Mouse (Mus musculus) intestine, postnatal 0 days (tissue): ENCODE results near the gene Rbms1. TPM values are rescaled to one million over a fixed set of nuclear protein-coding genes. Genes with fewer than 3 reads are reported as not detected.
"Not testable (repeated sequence)": the region's sequence is repeated elsewhere in the genome, so short reads cannot be mapped to it uniquely, and the experiment has no call there.

ENCODE experiments used
- ATAC-seq: fragments of 200-750 bp; cut with Nextera tagmentation; 2 replicates; pipeline ENCODE4 v1.8.0; 2017; ENCODE audit warnings: mild to moderate bottlenecking, moderate TSS enrichment, moderate library complexity
- H3K27ac ChIP-seq: fragments of 300-500 bp; sonication (generic); 2 replicates; pipeline ENCODE4 v1.5.1; 2014; ENCODE audit warnings: mild to moderate bottlenecking, low read depth, low read length, moderate library complexity
- H3K27me3 ChIP-seq: fragments of 300-500 bp; sonication (generic); replicated peaks from 2 replicates; pipeline ENCODE4 v1.6.1; 2014; ENCODE audit warnings: low read length, mixed read lengths; ENCODE audit not compliant: control insufficient read depth, insufficient read depth
- H3K36me3 ChIP-seq: fragments of 300-500 bp; sonication (generic); 2 replicates; pipeline ENCODE4 v1.6.1; 2014; ENCODE audit warnings: mild to moderate bottlenecking, moderate library complexity; ENCODE audit not compliant: control insufficient read depth, insufficient read depth
- H3K4me1 ChIP-seq: fragments of 300-500 bp; sonication (generic); replicated peaks from 2 replicates; pipeline ENCODE4 v1.6.1; 2014; ENCODE audit warnings: antibody characterized with exemption, low read length, mixed read lengths; ENCODE audit not compliant: control insufficient read depth, insufficient read depth
- H3K4me2 ChIP-seq: fragments of 300-500 bp; sonication (generic); replicated peaks from 2 replicates; pipeline ENCODE4 v1.6.1; 2014; ENCODE audit warnings: low read depth, mild to moderate bottlenecking, moderate library complexity
- H3K4me3 ChIP-seq: fragments of 300-500 bp; sonication (generic); 2 replicates; pipeline ENCODE4 v1.5.1; 2014; ENCODE audit warnings: low read depth, low read length
- H3K9ac ChIP-seq: fragments of 300-500 bp; sonication (generic); 2 replicates; pipeline ENCODE4 v1.6.1; 2014; ENCODE audit warnings: mild to moderate bottlenecking, low read depth, low read length
- H3K9me3 ChIP-seq: fragments of 300-500 bp; sonication (generic); 2 replicates; pipeline ENCODE4 v1.6.1; 2016; ENCODE audit warnings: mixed run types; ENCODE audit not compliant: control insufficient read depth
- CTCF ChIP-seq: sonication (generic); IDR thresholded peaks from 2 replicates; pipeline ENCODE4 v1.5.1; 2016; ENCODE audit warnings: low read depth, mild to moderate bottlenecking, control low read depth, antibody characterized with exemption, moderate library complexity
- WGBS: fragments of 180-500 bp; shearing (Covaris S2); extraction: QIAGEN DNeasy Blood & Tissue Kit; methylation state at CpG from one replicate; pipeline ENCODE4 v1.1.7; 2014; 5-methylcytosine and 5-hydroxymethylcytosine counted together
- polyA plus RNA-seq: library from polyadenylated mRNA; unstranded; fragments of >200 nt; fragmentation: Nextera tagmentation; extraction: Ambion mirVana; gene quantifications from 2 replicates; pipeline ENCODE4 v1.2.1, GENCODE M21; 2015

The Rbms1 gene
- polyA plus RNA-seq, 1 experiment from 2014 or later: 41.4 TPM

DNA sequence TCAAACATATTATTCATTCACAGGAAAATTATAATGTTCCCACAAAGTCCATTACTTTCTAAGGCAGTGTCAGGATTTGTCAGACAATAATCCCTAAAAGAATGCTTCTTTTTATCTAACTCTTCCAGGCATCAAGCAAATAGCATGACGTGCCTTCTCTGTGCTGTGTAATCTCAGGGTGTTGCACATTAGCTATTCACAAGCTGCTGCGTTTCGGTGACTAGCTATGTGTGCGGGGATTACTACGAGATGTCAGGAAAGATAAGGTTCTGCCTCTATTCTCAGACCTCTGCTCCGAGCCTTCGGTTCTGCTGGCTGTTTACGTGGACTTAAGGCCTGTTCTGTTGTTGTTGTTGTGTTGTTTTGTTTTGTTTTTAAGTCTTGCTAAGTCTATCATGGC is 130.7 kb downstream of the Rbms1 start:
- no peaks in the 10 kb centered on the region for H3K4me1 ChIP-seq
- H3K4me2 ChIP-seq: no peak overlapping the region
- 81% methylated on average over 8 of the region's 8 CpGs for WGBS
- H3K27ac ChIP-seq: no peak overlapping the region
- no peaks in the 10 kb centered on the region for H3K27me3 ChIP-seq
- no peaks in the 10 kb centered on the region for H3K9me3 ChIP-seq
- no peak for TF ChIP-seq CTCF
- H3K9ac ChIP-seq: no peak overlapping the region
- no peak overlapping the region for H3K4me3 ChIP-seq
- no peaks in the 10 kb centered on the region for H3K36me3 ChIP-seq
- no peak for ATAC-seq

DNA sequence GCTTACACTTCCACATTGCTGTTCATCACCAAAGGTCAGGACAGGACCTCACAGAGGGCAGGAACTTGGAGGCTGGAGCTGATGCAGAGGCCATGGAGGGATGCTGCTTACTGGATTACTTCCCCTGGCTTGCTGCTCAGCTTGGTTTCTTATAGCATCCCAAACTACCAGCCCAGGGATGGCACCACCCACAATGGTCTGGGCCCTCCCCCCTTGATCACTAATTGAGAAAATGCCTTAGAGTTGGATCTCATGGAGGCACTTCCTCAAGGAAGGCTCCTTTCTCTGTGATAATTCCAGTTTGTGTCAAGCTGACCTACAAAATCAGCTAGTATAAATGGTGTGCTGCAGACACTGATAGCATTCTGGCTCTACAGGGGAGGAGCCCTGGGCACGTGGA is 132.5 kb downstream of the Rbms1 start:
- H3K4me1 ChIP-seq: not testable (repeated sequence)
- WGBS: 45% methylated on average over 1 of the region's 1 CpGs

DNA sequence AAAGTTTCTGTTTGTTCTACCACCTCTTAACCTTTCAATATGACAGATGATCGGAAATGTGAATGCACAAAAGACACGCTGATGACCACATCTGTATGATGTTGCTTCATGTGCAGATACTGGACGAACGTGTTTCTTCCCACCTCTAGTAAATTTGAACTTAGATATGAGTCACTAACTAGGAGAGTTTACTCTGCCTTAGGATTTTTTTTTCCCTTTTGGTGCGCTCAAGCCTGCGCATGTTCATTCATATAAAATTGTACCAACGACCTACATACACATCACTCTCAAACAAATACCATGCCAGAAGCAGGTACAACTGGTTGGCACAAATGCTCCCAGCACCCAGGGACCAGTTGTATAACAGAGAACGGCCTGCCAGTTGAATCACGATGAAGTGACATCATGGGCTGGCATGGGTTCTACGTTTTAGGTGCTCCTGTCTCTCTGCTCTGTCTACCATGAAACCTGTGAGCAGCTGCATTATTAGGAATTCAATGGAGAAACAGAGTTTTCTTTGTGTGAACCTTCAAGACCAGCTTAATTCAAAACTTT is 134.0 kb downstream of the Rbms1 start:
- no peaks in the 10 kb centered on the region for H3K36me3 ChIP-seq
- H3K9ac ChIP-seq: no peak overlapping the region
- H3K4me2 ChIP-seq: no peak overlapping the region
- H3K27me3 ChIP-seq: no peaks in the 10 kb centered on the region
- no peak overlapping the region for H3K27ac ChIP-seq
- no peak for ATAC-seq
- no peak overlapping the region for H3K4me3 ChIP-seq
- WGBS: 90% methylated on average over 10 of the region's 10 CpGs
- TF ChIP-seq CTCF: no peak
- no peaks in the 10 kb centered on the region for H3K4me1 ChIP-seq
- no peaks in the 10 kb centered on the region for H3K9me3 ChIP-seq

More for the DNA sequence above, 132.5 kb downstream of the Rbms1 start:
- not testable (repeated sequence) for H3K9me3 ChIP-seq, H3K36me3 ChIP-seq, H3K27me3 ChIP-seq, ATAC-seq, H3K9ac ChIP-seq, H3K4me3 ChIP-seq, H3K4me2 ChIP-seq, H3K27ac ChIP-seq

DNA sequence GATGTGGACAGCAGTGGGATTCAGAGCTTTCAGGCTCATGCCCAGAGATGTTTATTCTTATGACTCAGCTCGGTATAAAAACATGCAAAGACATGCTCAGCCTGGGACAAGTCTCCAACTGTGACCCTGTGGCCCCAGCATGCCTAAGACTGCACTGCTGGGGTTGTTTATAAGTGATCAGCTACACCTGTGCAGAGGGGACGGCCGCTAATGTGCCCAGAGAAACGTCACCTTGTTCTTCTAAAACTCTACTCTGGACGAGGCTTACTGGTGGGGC is 135.9 kb downstream of the Rbms1 start:
- WGBS: 47% methylated on average over 5 of the region's 5 CpGs
- H3K27me3 ChIP-seq: no peaks in the 10 kb centered on the region
- H3K9me3 ChIP-seq: no peaks in the 10 kb centered on the region
- TF ChIP-seq CTCF: no peak
- H3K27ac ChIP-seq: no peak overlapping the region
- ATAC-seq: no peak
- no peaks in the 10 kb centered on the region for H3K4me1 ChIP-seq
- H3K4me2 ChIP-seq: no peak overlapping the region
- H3K9ac ChIP-seq: no peak overlapping the region
- H3K36me3 ChIP-seq: no peaks in the 10 kb centered on the region
- no peak overlapping the region for H3K4me3 ChIP-seq

DNA sequence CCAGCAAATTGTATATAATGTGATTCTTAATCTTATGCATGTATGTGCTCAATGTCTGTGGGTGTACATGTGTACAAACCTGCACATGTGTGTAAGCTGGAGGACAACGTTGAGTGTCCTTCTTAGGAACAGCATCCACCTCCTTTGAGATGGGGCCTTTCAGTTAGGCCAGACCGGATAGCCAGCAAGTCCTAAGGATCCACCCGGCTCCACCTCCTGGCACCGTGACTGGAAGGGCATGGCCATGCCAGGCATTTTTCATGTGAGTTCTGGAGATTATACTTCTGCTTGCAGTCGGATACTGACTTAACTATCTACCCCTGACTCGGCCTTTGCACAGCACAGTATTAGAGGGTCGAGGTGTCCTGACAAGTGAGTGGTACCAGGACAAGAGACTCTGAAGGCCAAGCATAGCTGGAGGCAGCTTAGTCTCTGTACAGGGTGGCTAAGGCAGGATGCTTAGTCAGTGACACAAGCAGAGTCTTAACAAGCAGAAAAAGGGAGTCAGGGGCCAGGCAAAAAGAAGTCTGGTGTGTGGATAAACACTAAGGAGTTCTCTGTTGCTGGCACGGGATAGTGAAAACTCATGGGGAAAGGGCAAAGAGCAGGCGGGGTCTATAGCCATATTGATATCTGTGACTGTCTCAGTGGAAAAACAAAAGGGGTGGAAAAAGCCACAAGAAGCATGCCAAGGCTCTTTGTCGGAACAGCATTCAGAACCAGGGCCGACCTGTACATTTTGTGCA is 136.4 kb downstream of the Rbms1 start:
- H3K4me1 ChIP-seq: no peaks in the 10 kb centered on the region
- no peak overlapping the region for H3K9ac ChIP-seq
- ATAC-seq: no peak
- 79% methylated on average over 11 of the region's 11 CpGs for WGBS
- no peaks in the 10 kb centered on the region for H3K36me3 ChIP-seq
- H3K27me3 ChIP-seq: no peaks in the 10 kb centered on the region
- no peak for TF ChIP-seq CTCF
- H3K9me3 ChIP-seq: no peaks in the 10 kb centered on the region
- no peak overlapping the region for H3K4me2 ChIP-seq
- H3K4me3 ChIP-seq: no peak overlapping the region
- no peak overlapping the region for H3K27ac ChIP-seq

DNA sequence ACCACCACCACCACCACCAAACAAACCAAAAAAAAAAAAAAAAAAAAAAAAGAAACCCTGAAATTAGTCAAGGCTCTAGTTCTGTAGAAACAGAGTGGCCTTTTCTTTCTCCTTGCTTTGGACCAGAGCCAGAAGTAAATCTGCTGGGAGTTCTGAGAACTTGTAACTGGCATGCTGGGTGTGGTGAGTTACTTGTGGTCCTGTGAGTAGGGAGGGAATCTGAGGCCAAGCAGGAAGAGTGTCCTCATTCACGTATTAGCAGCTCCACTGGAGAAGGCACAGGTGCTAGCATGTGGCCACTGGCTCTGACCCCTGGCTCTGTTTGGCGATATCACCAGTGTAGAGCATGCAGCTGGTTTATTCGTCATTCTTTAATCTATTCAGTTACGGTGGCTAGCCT is 137.3 kb downstream of the Rbms1 start:
- H3K9ac ChIP-seq: no peak overlapping the region
- 60% methylated on average over 4 of the region's 4 CpGs for whole genome bisulfite sequencing
- no peak for TF ChIP-seq CTCF
- H3K27ac ChIP-seq: no peak overlapping the region
- H3K9me3 ChIP-seq: no peaks in the 10 kb centered on the region
- H3K4me1 ChIP-seq: no peaks in the 10 kb centered on the region
- no peaks in the 10 kb centered on the region for H3K27me3 ChIP-seq
- no peak overlapping the region for H3K4me2 ChIP-seq
- no peaks in the 10 kb centered on the region for H3K36me3 ChIP-seq
- H3K4me3 ChIP-seq: no peak overlapping the region
- ATAC-seq: no peak
